Mouse (Mus musculus) left cerebral cortex, adult 9 months (tissue): ENCODE data around the gene Negr1.

ENCODE experiments used
- DNase-seq, 2 experiments: peaks; one replicate each; pipeline ENCODE4 v3.0.0; 2022; ENCODE audit warnings: low spot score in 2 of 2

The Negr1 gene

GRCm38 (mm10) chr3:156903925-156904576 lies 342.5 kb downstream of the Negr1 start:
- peak; percentile 27 to 48 for DNase-seq

GRCm38 (mm10) chr3:156912816-156913215 lies 351.2 kb downstream of the Negr1 start:
- DNase-seq, result no peak

GRCm38 (mm10) chr3:156921369-156921768 lies 359.8 kb downstream of the Negr1 start:
- no peak for DNase-seq

- DNase-seq, result no peak
These were observed 361.6 kb downstream of the Negr1 start for GRCm38 (mm10) chr3:156923159-156923558.

GRCm38 (mm10) chr3:156925102-156925501 lies 363.5 kb downstream of the Negr1 start:
- DNase-seq, result no peak

GRCm38 (mm10) chr3:156928396-156929061 lies 366.9 kb downstream of the Negr1 start:
- DNase-seq, result no peak

- peak; percentile 53 to 56 for DNase-seq
These were observed 367.4 kb downstream of the Negr1 start for GRCm38 (mm10) chr3:156929062-156929397.

GRCm38 (mm10) chr3:156929677-156930440 lies 368.3 kb downstream of the Negr1 start:
- DNase-seq, result no peak

GRCm38 (mm10) chr3:156931011-156931410 lies 369.4 kb downstream of the Negr1 start:
- DNase-seq, result no peak

GRCm38 (mm10) chr3:156931540-156931939 lies 369.9 kb downstream of the Negr1 start:
- no peak for DNase-seq

GRCm38 (mm10) chr3:156934778-156935290 lies 373.2 kb downstream of the Negr1 start:
- DNase-seq, result no peak

GRCm38 (mm10) chr3:156947404-156947803 lies 385.8 kb downstream of the Negr1 start:
- DNase-seq, result no peak

GRCm38 (mm10) chr3:156952970-156953369 lies 391.4 kb downstream of the Negr1 start:
- no peak for DNase-seq

GRCm38 (mm10) chr3:156955094-156955493 lies 393.5 kb downstream of the Negr1 start:
- DNase-seq, result no peak

GRCm38 (mm10) chr3:156958640-156959039 lies 397.0 kb downstream of the Negr1 start:
- DNase-seq, result peak in 1 of 2 experiments; percentile 61

GRCm38 (mm10) chr3:156968764-156969163 lies 407.2 kb downstream of the Negr1 start:
- DNase-seq, result no peak

GRCm38 (mm10) chr3:156971104-156971503 lies 409.5 kb downstream of the Negr1 start:
- no peak for DNase-seq

GRCm38 (mm10) chr3:156976816-156977215 lies 415.2 kb downstream of the Negr1 start:
- no peak for DNase-seq

GRCm38 (mm10) chr3:156980042-156980716 lies 418.6 kb downstream of the Negr1 start:
- DNase-seq, result no peak

- no peak for DNase-seq
These were observed 420.5 kb downstream of the Negr1 start for GRCm38 (mm10) chr3:156982102-156982501.

- no peak for DNase-seq
These were observed 425.5 kb downstream of the Negr1 start for GRCm38 (mm10) chr3:156987113-156987512.

- no peak for DNase-seq
These were observed 430.6 kb downstream of the Negr1 start for GRCm38 (mm10) chr3:156992171-156992570.
